ENCODE assay signal across 15 mouse cellular contexts in the genomic region with DNA sequence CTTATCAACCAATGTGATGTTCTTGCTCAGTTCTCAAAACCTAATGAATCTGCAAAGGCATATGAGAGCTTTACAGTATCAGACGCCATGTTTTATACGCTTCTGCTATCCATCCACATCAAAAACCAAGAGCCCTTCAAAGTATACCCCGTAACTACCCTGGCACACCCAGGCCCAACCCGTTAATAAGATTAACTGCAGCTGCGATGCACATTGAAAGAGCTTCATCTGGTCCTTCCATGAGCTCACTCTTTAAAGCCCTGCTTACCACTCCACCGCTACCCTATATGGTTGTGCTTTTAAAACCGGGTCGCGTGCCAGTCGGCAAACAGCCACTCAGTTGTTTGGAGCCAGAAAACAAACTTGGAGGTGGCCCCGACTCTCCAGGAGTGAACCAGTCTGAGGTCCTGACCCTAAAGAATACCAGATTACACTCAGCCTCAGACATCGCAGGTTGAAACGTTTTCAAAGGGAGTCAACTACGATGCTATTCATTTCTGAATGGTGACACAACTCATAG. TPM values are rescaled to one million over a fixed set of nuclear protein-coding genes. Genes with fewer than 3 reads are reported as not detected.
A peak's percentile ranks its signal among the peaks of the same experiment; 100 is the strongest.
DNase-seq lines count a peak whose midpoint lies in the region; ATAC-seq and TF ChIP-seq lines count a peak whose summit lies in the region.
"Had no signal": no experiment of that assay in that cellular context is flagged by ENCODE, and none has a peak within 500 bp of the region (broad histone marks: within the 10 kb centered on the region; RNA-seq: fewer than 3 reads in every experiment).

No protein-coding gene starts in this region.

- H3K4me3 ChIP-seq in heart, adult 2 months: no peak overlapping the region
- no peak overlapping the region for H3K4me3 ChIP-seq in lung, embryonic 15.5 days
- H3K4me3 ChIP-seq in lung, adult 2 months (replicated peaks; ENCODE audit: extremely low read depth, low read depth, low read length): no peak overlapping the region
- H3K4me3 ChIP-seq in heart, postnatal 0 days (ENCODE audit: low read depth, low read length): no peak overlapping the region
- H3K4me3 ChIP-seq in stomach, embryonic 15.5 days (replicated peaks): no peak overlapping the region
- H3K4me3 ChIP-seq: liver, embryonic 13.5 days; midbrain, embryonic 10.5 days; myocyte had no signal

- TF ChIP-seq CTCF in heart, adult 2 months (IDR thresholded peaks at IDR 0.05): no peak
- TF ChIP-seq CTCF in lung, adult 2 months (IDR thresholded peaks at IDR 0.05; ENCODE audit: insufficient read depth, low read length): no peak
- no peak for TF ChIP-seq CTCF in heart, postnatal 0 days (IDR thresholded peaks at IDR 0.05; ENCODE audit: low read depth)

- H3K4me1 ChIP-seq in heart, adult 2 months (ENCODE audit: control insufficient read depth, insufficient read depth, low read length): peaks cover 53% of the 10 kb centered on the region
- H3K4me1 ChIP-seq in lung, embryonic 15.5 days: peaks cover 84% of the 10 kb centered on the region
- H3K4me1 ChIP-seq in lung, adult 2 months (ENCODE audit: control insufficient read depth, insufficient read depth, low read length): peaks cover 75% of the 10 kb centered on the region
- H3K4me1 ChIP-seq in heart, postnatal 0 days (ENCODE audit: control insufficient read depth, insufficient read depth): peaks cover 78% of the 10 kb centered on the region
- H3K4me1 ChIP-seq in stomach, embryonic 15.5 days: peaks cover 53% of the 10 kb centered on the region

- no peak overlapping the region for H3K9ac ChIP-seq in heart, adult 2 months (ENCODE audit: low read depth, low read length)
- H3K9ac ChIP-seq in lung, embryonic 15.5 days: no peak overlapping the region
- no peak overlapping the region for H3K9ac ChIP-seq in heart, postnatal 0 days (replicated peaks; ENCODE audit: low read depth, low read length)
- H3K9ac ChIP-seq in stomach, embryonic 15.5 days: no peak overlapping the region
- H3K9ac ChIP-seq: liver, embryonic 13.5 days had no signal

- peaks cover 5% of the 10 kb centered on the region for H3K36me3 ChIP-seq in heart, adult 2 months (ENCODE audit: control insufficient read depth, insufficient read depth, low read length)
- no peaks in the 10 kb centered on the region for H3K36me3 ChIP-seq in lung, embryonic 15.5 days
- H3K36me3 ChIP-seq in heart, postnatal 0 days (replicated peaks; ENCODE audit: control insufficient read depth, insufficient read depth, low read length): no peaks in the 10 kb centered on the region
- H3K36me3 ChIP-seq in stomach, embryonic 15.5 days: no peaks in the 10 kb centered on the region
- H3K36me3 ChIP-seq: G1E; midbrain, embryonic 10.5 days had no signal

- intact Hi-C loops in heart, adult 2 months (cut with DNase I): no loop called here
- intact Hi-C loops in heart, postnatal 36 days (cut with DNase I): loop anchor here (2.0 kb wide), 1 partner anchor 49 kb away; no protein-coding TSS in a partner anchor
- intact Hi-C loops in left cerebral cortex, postnatal 36 days (cut with DNase I): loop anchor here (5.0 kb wide), 1 partner anchor 47 kb away; no protein-coding TSS in a partner anchor

- H3K9me3 ChIP-seq in lung, embryonic 15.5 days: no peaks in the 10 kb centered on the region
- H3K9me3 ChIP-seq in heart, postnatal 0 days (replicated peaks; ENCODE audit: control insufficient read depth, low read length): no peaks in the 10 kb centered on the region
- no peaks in the 10 kb centered on the region for H3K9me3 ChIP-seq in stomach, embryonic 15.5 days
- H3K9me3 ChIP-seq: G1E; liver, embryonic 13.5 days; midbrain, embryonic 10.5 days had no signal

- ATAC-seq in lung, embryonic 15.5 days (ENCODE audit: borderline replicate concordance, extremely low read depth, low FRiP score, low TSS enrichment): no peak
- peak; percentile 19; the same call in 1 of the 2 replicates for ATAC-seq in heart, postnatal 0 days (ENCODE audit: insufficient read depth, low read depth)
- ATAC-seq in stomach, embryonic 15.5 days (ENCODE audit: insufficient read depth, low FRiP score, low read depth): no peak

- H3K4me2 ChIP-seq in lung, embryonic 15.5 days: no peak overlapping the region
- H3K4me2 ChIP-seq in heart, postnatal 0 days (ENCODE audit: low read depth, low read length): no peak overlapping the region
- no peak overlapping the region for H3K4me2 ChIP-seq in stomach, embryonic 15.5 days
- H3K4me2 ChIP-seq: liver, embryonic 13.5 days had no signal

- peak overlapping the region; percentile 93 for H3K27ac ChIP-seq in heart, adult 2 months
- peak overlapping the region; percentile 94; the same call in 1 of the 2 replicates for H3K27ac ChIP-seq in lung, embryonic 15.5 days
- H3K27ac ChIP-seq in heart, postnatal 0 days (ENCODE audit: low read depth): peak overlapping the region; percentile 64
- peak overlapping the region; percentile 68; the same call in 1 of the 2 replicates for H3K27ac ChIP-seq in stomach, embryonic 15.5 days
- H3K27ac ChIP-seq: midbrain, embryonic 10.5 days had no signal

- DNase-seq in heart, adult 2 months: peak in 1 of 2 experiments; percentile 60
- no peak for DNase-seq in heart, postnatal 36 days
- DNase-seq in lung, adult 2 months: no peak
- peak; percentile 75 for DNase-seq in heart, postnatal 0 days (ENCODE audit: low spot score)
- DNase-seq in left cerebral cortex, postnatal 36 days (ENCODE audit: low spot score in 2 of 2): no peak
- DNase-seq in cerebellum, adult 11 months: no peak
- DNase-seq: cerebellum, adult 11-12 months; kidney, postnatal 10 days; liver, embryonic 13.5 days; right cerebral cortex, postnatal 4 days had no signal

- peaks cover 3% of the 10 kb centered on the region for H3K79me2 ChIP-seq in heart, adult 2 months (replicated peaks; ENCODE audit: control insufficient read depth, insufficient read depth, low read length)

- 60% methylated on average over 14 of the region's 14 CpGs for WGBS in heart, adult 2 months
- WGBS in lung, embryonic 15.5 days: 65% methylated on average over 14 of the region's 14 CpGs
- WGBS in lung, adult 2 months: 62% methylated on average over 14 of the region's 14 CpGs
- WGBS in heart, postnatal 0 days: 43% methylated on average over 14 of the region's 14 CpGs
- WGBS in stomach, embryonic 15.5 days: 64% methylated on average over 14 of the region's 14 CpGs

- no peak for TF ChIP-seq EP300 in heart, adult 2 months (IDR thresholded peaks at IDR 0.05; ENCODE audit: insufficient read depth, low read depth, low read length)
- no peak for TF ChIP-seq EP300 in heart, postnatal 0 days (IDR thresholded peaks at IDR 0.05; ENCODE audit: low read depth)

- H3K27me3 ChIP-seq in heart, adult 2 months (ENCODE audit: control insufficient read depth, insufficient read depth, low read length): no peaks in the 10 kb centered on the region
- H3K27me3 ChIP-seq in lung, embryonic 15.5 days: no peaks in the 10 kb centered on the region
- no peaks in the 10 kb centered on the region for H3K27me3 ChIP-seq in heart, postnatal 0 days (ENCODE audit: control insufficient read depth, insufficient read depth, low read length)
- H3K27me3 ChIP-seq in stomach, embryonic 15.5 days (replicated peaks): no peaks in the 10 kb centered on the region
- H3K27me3 ChIP-seq: liver, embryonic 13.5 days had no signal

- TF ChIP-seq POLR2A in heart, adult 2 months (IDR thresholded peaks at IDR 0.05; ENCODE audit: insufficient read depth, low read depth, low read length): no peak
- no peak for TF ChIP-seq POLR2A in lung, adult 2 months (IDR thresholded peaks at IDR 0.05; ENCODE audit: borderline replicate concordance, extremely low read depth, low read depth, low read length)

RNA-seq across cellular contexts. Expression of a gene that starts 50.6 kb away (rescaled TPM):
- 100 to 1,000 TPM; 134 to 135 TPM for total RNA-seq in heart, adult 2 months (2021)
- polyA plus RNA-seq in heart, adult 2 months (2012; rRNA removed): 69.4 and 121 TPM in 2 replicates
- 100 to 1,000 TPM; 125 to 140 TPM for total RNA-seq in heart, postnatal 36 days (2021)
- 18.3 and 20.8 TPM in 2 replicates for polyA plus RNA-seq in lung, embryonic 15.5 days (2015; fragmentation: Nextera tagmentation; extraction: Ambion mirVana)
- 66.7 and 97.0 TPM in 2 replicates for polyA plus RNA-seq in lung, adult 2 months (2012; rRNA removed)
- 27.9 and 32.3 TPM in 2 replicates for total RNA-seq in heart, postnatal 0 days (2014; rRNA removed; ENCODE audit: low replicate concordance)
- polyA plus RNA-seq in heart, postnatal 0 days (2015; fragmentation: Nextera tagmentation; extraction: Ambion mirVana): 22.0 and 23.4 TPM in 2 replicates
- 22.4 and 25.7 TPM in 2 replicates for polyA plus RNA-seq in stomach, embryonic 15.5 days (2015; fragmentation: Nextera tagmentation; extraction: Ambion mirVana)
- 10 to 100 TPM; 30.8 to 47.3 TPM for total RNA-seq in left cerebral cortex, postnatal 36 days (2021)
